Mouse (Mus musculus): Measurements from ENCODE around the gene Tmc4.
A peak's percentile ranks its signal among the peaks of the same experiment; 100 is the strongest.

The Tmc4 gene

DNA sequence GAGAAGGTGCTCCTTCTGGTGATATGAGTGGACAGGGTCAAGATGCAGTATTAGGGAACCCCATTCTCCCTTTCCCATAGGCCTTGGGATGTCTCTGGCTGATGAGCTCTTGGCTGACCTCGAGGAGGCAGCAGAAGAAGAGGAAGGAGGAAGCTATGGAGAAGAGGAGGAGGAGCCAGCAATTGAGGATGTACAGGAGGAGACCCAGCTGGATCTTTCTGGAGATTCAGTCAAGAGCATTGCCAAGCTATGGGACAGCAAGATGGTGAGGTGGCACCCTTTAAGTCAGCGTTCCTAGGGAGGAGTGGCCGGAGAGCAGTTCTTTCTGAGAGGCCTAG, 46.9 kb downstream of the Tmc4 start:
- no peak for DNase-seq

DNA sequence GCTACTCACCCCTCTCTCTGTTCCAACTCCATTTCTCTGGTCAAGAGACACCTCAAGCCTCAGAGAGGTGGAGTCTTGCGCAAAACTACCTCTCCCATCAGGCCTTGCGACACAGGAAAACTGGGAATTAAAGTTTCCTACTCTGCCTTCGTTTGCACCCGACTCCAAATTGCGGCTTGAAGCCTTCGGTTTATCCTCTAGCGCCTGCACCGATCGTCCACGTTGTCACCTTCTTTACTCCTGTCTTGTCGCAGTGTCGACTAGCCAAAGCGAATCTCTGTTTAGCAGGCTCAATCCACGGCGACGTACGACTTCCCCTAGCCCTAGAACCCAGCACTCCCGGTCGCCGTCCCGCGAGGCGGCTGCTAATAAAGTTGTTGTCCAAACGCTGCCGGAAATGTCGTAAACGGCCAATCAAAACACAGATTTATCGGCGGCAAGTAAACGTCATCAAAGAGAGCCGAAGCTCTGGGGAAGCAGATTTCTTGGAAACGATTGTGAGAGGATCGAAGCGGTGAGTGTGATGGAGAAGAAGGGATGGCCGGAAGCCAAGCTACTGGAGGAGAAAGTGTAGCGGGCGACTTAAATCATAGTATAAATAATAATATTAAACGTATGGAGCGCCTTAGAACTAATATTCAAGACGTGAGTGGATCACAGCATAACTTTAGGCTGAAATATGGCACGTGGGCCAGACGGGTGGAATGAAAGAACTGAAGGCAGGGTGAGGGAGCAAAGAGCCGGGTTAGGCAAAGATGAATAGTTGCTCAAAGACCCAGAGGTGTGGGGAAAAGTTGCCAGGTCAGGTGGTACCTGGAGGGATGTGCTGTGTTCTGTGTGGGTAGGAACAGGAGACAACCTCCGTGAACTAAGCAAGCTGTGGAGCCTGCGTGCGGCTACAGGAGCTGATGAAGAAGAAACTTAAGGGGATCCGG, 47.5 kb downstream of the Tmc4 start, which contains the start of the genes Tfpt and Prpf31:
Gene Tfpt, minus strand, starts transcription at position 387 of the 935 bp plus-strand sequence.
Gene Prpf31, plus strand, starts transcription at position 443 of the 935 bp plus-strand sequence.
- peak; percentile 96 for DNase-seq

GRCm38 (mm10) chr7:3629030-3629429, 48.3 kb downstream of the Tmc4 start:
- DNase-seq: no peak

DNA sequence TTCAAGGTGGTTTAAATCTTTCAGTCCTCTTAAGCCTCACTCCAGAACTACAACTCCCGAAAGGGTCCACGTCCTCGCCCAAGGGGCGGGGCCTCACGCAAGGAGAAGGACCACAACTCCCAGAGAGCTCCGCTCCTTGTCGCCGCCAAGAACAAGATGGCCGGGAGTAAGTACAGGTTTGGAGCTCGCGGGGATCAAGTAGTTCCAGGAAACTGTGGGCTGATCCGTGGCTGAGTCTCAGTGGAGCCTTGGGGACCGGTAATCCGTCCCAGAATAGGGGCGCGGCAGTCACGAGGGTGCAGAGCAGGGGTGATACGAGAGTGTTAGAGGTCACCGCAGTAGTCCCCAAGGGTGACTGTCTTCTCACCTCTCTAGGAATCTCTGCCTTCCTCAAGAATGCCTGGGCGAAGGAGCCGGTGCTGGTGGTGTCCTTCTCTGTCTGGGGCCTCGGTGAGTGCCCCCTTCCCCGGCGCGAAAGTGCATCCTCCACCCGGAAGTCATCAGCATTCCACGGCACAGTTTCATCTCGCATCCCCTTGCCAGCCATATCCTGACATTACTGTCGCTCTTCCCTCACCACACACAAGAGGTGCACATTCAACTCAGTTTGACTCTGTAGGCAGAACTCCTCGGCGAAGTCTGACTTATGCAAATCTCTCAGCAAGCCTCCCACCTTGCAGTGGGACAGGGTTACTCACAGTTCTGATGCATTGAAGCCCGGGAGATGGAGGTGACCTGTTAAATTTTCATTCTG, 59.9 kb downstream of the Tmc4 start, which contains the start of gene Ndufa3:
Gene Ndufa3, plus strand, starts transcription at position 132 of the 754 bp plus-strand sequence.
- DNase-seq: peak; percentile 90

DNA sequence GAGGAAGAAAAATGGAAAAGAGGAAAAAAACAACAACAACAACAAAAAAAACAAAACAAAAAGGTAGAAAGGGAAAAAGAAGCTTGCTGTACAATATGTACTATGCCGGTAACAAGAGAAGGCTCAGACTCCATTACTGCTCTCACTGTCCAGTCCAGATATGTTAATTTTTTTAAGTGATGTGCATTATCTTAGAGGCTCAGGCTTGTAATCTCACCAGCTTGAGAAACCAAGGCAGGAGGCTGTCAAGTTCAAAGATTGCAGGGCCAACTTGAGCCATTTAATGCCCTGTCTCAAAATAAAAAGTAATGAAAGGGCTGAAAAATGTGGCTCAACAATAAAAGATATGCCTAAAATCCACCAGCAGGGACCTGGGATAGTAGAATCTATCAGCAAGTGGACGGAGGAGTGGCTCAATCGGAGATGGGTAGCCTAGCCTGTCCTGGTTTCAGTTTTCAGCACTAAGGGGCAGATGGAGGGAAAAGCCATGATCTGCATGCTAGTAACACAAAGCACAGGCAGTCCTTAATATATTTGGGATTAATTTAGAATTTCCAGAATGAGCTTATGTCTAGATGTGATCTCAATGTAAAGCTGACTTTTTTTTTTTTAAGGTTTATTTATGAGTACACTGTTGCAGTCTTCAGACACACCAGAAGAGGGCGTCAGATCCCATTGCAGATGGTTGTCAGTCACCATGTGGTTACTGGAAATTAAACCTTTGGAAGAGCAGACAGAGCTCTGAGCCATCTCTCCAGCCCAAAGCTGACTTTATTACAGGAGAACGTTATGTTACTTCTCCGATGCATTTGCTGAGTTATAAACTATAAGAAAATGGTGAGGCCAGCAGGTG, 60.7 kb downstream of the Tmc4 start:
- no peak for DNase-seq

- DNase-seq: no peak
Measured at GRCm38 (mm10) chr7:3616057-3616388, 61.3 kb downstream of the Tmc4 start, which contains the start of gene Oscar. Gene Oscar, minus strand, starts transcription at chr7:3616157.

Measured in kidney, adult 9 months (tissue).